Mouse (Mus musculus) bone marrow macrophage, adult 2 months (primary cell): ENCODE results near the gene Akt1.

Experiments
- CTCF ChIP-seq: IDR thresholded peaks from 2 replicates; pipeline ENCODE4 v1.5.1; 2012; ENCODE audit warnings: low read depth, mild to moderate bottlenecking, low read length, moderate library complexity
- POLR2A ChIP-seq: IDR thresholded peaks from 2 replicates; pipeline ENCODE4 v1.6.1; 2012; ENCODE audit warnings: mild to moderate bottlenecking, low read depth, low read length, borderline replicate concordance

DNA sequence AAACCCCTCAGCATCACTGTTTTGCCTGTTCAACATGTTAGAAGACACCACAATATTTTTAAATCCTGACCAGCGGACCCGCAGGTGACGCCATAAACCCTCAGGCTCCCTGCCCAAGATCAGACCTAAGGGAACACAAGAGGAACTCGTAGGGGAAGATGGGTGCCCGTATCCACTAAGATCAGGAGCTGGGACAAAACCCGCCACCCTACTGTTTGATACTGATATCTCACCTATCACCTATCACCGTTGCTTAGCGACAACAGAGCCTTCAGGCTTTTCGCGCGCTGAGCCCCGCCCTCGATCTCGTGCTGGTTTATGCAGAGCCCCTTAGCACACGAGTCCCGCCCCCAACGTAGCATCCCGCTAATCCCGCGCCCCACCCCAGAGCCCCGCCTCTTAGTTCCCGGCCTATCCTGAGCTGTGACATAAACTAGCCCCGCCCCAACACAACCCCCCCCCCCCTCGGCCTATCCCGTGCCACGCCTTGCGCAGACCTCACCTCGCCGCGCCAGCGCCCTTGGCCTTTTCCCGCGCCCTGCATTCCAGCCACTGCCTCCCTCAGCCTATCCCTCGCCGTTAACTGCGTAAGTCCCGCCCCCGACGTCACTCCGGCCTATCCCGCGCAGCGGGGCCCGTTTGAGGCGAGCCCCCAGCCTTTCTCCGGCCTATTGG lies 30.4 kb downstream of the Akt1 start, which contains the start of gene Siva1:
- TF ChIP-seq POLR2A, result no peak
- TF ChIP-seq CTCF, result no peak
